Mouse (Mus musculus) embryonic facial prominence, embryonic 12.5 days (tissue): Measurements from ENCODE around the gene Oxct2a. TPM values are rescaled to one million over a fixed set of nuclear protein-coding genes. Genes with fewer than 3 reads are reported as not detected.
"Not testable (repeated sequence)": the region's sequence is repeated elsewhere in the genome, so short reads cannot be mapped to it uniquely, and the experiment has no call there.

Experiments
- ATAC-seq: fragments of 200-750 bp; cut with Nextera tagmentation; 2 replicates; pipeline ENCODE4 v1.8.0; 2017; ENCODE audit not compliant: insufficient number of reproducible peaks, insufficient read depth, low FRiP score, low TSS enrichment
- H3K27ac ChIP-seq: fragments of 300-500 bp; sonication (generic); 2 replicates; pipeline ENCODE4 v1.5.1; 2016; ENCODE audit warnings: mild to moderate bottlenecking
- H3K27me3 ChIP-seq: fragments of 300-500 bp; sonication (generic); 2 replicates; pipeline ENCODE4 v1.6.1; 2016; ENCODE audit warnings: mild to moderate bottlenecking, moderate library complexity
- H3K36me3 ChIP-seq: fragments of 300-500 bp; sonication (generic); 2 replicates; pipeline ENCODE4 v1.6.1; 2016; ENCODE audit warnings: mild to moderate bottlenecking
- H3K4me1 ChIP-seq: fragments of 300-500 bp; sonication (generic); 2 replicates; pipeline ENCODE4 v1.6.1; 2016
- H3K4me2 ChIP-seq: fragments of 300-500 bp; sonication (generic); replicated peaks from 2 replicates; pipeline ENCODE4 v1.6.1; 2016; ENCODE audit warnings: mild to moderate bottlenecking, moderate library complexity
- H3K4me3 ChIP-seq: fragments of 300-500 bp; sonication (generic); 2 replicates; pipeline ENCODE4 v1.5.1; 2016; ENCODE audit warnings: mild to moderate bottlenecking
- H3K9ac ChIP-seq: fragments of 300-500 bp; sonication (generic); 2 replicates; pipeline ENCODE4 v1.6.1; 2016; ENCODE audit warnings: mild to moderate bottlenecking, moderate library complexity
- H3K9me3 ChIP-seq: fragments of 300-500 bp; sonication (generic); 2 replicates; pipeline ENCODE4 v1.6.1; 2016; ENCODE audit warnings: mild to moderate bottlenecking, moderate library complexity
- WGBS: fragments of 180-500 bp; shearing (Covaris S2); methylation state at CpG from one replicate; pipeline ENCODE4 v1.1.7; 2016; 5-methylcytosine and 5-hydroxymethylcytosine counted together
- polyA plus RNA-seq: library from polyadenylated mRNA; unstranded; fragments of >200 nt; fragmentation: Nextera tagmentation; extraction: Ambion mirVana; gene quantifications from 2 replicates; pipeline ENCODE4 v1.2.1, GENCODE M21; 2016

Gene Oxct2a
- polyA plus RNA-seq, 1 experiment from 2014 or later = not detected

DNA sequence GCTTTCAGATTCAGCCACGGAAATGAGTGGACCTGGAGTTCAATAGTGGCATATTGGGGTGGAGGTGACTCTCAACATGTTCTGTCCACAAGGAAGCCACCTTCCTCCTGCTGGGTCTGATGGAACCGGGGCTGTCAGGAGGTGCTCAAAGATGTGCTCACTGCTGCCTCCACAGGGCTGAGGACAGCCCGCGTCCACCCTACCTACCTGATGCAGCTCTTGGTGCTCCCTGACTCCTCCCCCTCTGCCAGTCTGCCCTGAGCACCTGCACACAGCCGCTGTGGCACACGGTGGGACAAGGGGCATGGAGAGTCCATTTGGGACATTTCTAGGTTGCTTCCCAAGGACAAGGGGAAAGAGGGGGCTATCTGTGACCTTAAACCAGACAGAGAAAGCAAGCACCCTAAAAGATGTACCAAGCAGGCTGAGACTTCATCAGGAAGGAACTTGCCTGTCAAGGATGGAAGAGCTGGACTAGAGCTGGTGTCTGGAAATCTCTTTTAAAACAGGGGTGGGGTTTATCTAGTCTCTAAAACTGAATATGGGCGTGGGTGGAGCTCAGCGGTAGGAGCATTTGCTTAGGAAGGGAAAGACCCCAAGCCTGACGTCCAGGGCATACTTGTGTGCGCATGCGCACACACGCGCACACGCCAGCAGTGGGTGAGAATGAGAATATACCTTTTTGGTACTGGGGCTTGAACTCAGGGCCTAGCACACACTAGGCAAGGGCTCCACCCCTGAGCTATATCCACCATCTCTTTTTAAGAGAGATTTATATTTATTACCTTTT, 12.6 kb upstream of the Oxct2a start:
- no peak for ATAC-seq
- H3K27me3 ChIP-seq = peaks cover 11% of the 10 kb centered on the region
- 67% methylated on average over 14 of the region's 14 CpGs for WGBS
- no peaks in the 10 kb centered on the region for H3K4me1 ChIP-seq
- no peak overlapping the region for H3K4me2 ChIP-seq
- no peaks in the 10 kb centered on the region for H3K36me3 ChIP-seq
- H3K9me3 ChIP-seq = no peaks in the 10 kb centered on the region
- no peak overlapping the region for H3K9ac ChIP-seq
- H3K4me3 ChIP-seq = no peak overlapping the region
- H3K27ac ChIP-seq = no peak overlapping the region

- not testable (repeated sequence) for ATAC-seq, H3K4me3 ChIP-seq, H3K27me3 ChIP-seq, H3K4me1 ChIP-seq, H3K27ac ChIP-seq, H3K4me2 ChIP-seq, H3K9ac ChIP-seq, H3K9me3 ChIP-seq, H3K36me3 ChIP-seq
- 71% methylated on average over 10 of the region's 10 CpGs for WGBS
These were observed 11.8 kb upstream of the Oxct2a start for GRCm38 (mm10) chr4:123335244-123335643.

DNA sequence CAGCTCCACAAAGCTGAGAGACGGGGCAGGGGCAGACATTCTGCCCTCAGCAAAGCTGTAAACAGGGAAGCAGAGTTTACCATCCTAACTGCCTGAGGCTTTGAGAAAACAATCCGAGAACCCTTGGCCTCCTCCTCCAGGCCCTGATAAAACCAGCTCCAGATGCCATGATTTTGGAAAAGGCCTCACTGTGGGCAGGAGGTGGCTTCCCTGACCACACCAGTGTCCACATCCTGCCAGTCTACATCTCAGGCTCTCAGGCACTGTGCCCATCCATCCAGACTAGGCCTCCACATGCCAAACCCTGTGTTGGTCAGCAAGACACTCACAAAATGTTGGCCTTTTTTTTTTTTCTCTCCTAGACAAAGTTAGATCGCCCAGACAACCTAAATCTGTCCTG, 10.7 kb upstream of the Oxct2a start:
- ATAC-seq = no peak
- 57% methylated on average over 3 of the region's 3 CpGs for WGBS
- H3K36me3 ChIP-seq = no peaks in the 10 kb centered on the region
- H3K4me1 ChIP-seq = no peaks in the 10 kb centered on the region
- no peak overlapping the region for H3K4me3 ChIP-seq
- no peak overlapping the region for H3K27ac ChIP-seq
- no peaks in the 10 kb centered on the region for H3K27me3 ChIP-seq
- H3K9me3 ChIP-seq = no peaks in the 10 kb centered on the region
- no peak overlapping the region for H3K4me2 ChIP-seq
- no peak overlapping the region for H3K9ac ChIP-seq

- 98% methylated on average over 4 of the region's 4 CpGs for WGBS
- H3K9ac ChIP-seq = no peak overlapping the region
- ATAC-seq = no peak
These were observed 9.7 kb upstream of the Oxct2a start for GRCm38 (mm10) chr4:123333151-123333550.

DNA sequence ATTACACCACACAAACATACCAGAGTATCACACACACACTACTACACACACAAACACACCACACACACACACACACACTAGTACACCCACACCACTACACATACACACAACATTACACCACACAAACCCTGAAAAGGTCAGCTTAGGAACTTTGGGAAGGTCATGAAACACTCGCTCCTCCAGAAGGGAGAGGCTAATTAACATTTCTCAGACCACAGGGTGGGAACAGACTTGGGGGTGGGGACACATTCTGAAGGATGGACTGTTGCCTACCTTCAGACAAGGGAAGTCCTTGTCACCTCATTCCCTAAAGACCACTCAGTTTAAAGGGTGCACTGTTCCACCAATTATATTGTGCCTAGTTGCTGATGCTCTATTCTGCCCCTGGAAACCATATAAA, 8.5 kb upstream of the Oxct2a start:
- not testable (repeated sequence) for H3K4me2 ChIP-seq, H3K9ac ChIP-seq, H3K27ac ChIP-seq, H3K27me3 ChIP-seq, ATAC-seq, H3K4me3 ChIP-seq, H3K36me3 ChIP-seq, H3K4me1 ChIP-seq, H3K9me3 ChIP-seq
- WGBS = 80% methylated on average over 1 of the region's 1 CpGs

More at GRCm38 (mm10) chr4:123333151-123333550, 9.7 kb upstream of the Oxct2a start:
- Histone ChIP-seq H3K27ac (no peak overlapping the region), H3K9me3 (no peaks in the 10 kb centered on the region), H3K27me3 (no peaks in the 10 kb centered on the region), H3K36me3 (no peaks in the 10 kb centered on the region), H3K4me2 (no peak overlapping the region), H3K4me3 (no peak overlapping the region), H3K4me1 (no peaks in the 10 kb centered on the region)

DNA sequence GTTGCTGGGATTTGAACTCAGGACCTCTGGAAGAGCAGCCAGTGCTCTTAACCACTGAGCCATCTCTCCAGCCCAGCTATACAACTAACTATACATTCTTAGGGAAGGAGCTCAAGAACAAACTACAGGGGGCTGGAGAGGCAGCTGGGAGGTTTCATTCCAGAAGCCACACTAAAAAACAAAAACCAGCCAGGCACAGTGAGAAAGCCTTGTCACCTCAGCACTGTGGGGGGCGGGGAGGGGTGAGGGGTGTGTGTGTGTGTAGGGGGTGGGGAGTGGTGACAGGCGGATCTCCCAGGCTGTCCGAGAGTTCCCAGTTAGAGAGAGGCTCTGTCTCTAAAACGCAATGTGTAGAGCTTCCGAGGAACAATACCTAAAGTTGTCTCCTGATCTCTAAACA, 7.9 kb upstream of the Oxct2a start:
- H3K27me3 ChIP-seq = no peaks in the 10 kb centered on the region
- 61% methylated on average over 5 of the region's 5 CpGs for WGBS
- H3K9me3 ChIP-seq = no peaks in the 10 kb centered on the region

GRCm38 (mm10) chr4:123328946-123329345, 5.5 kb upstream of the Oxct2a start:
- Histone ChIP-seq H3K9ac (no peak overlapping the region), H3K36me3 (no peaks in the 10 kb centered on the region), H3K27ac (no peak overlapping the region), H3K4me1 (no peaks in the 10 kb centered on the region), H3K9me3 (no peaks in the 10 kb centered on the region), H3K27me3 (peaks cover 7% of the 10 kb centered on the region; the same call in 1 of the 2 replicates), H3K4me3 (no peak overlapping the region), H3K4me2 (no peak overlapping the region)
- 74% methylated on average over 6 of the region's 6 CpGs for WGBS
- no peak for ATAC-seq

More for the DNA sequence above, 7.9 kb upstream of the Oxct2a start:
- H3K9ac ChIP-seq = no peak overlapping the region
- no peak overlapping the region for H3K27ac ChIP-seq
- H3K4me1 ChIP-seq = no peaks in the 10 kb centered on the region
- H3K36me3 ChIP-seq = no peaks in the 10 kb centered on the region
- H3K4me2 ChIP-seq = no peak overlapping the region
- no peak overlapping the region for H3K4me3 ChIP-seq
- no peak for ATAC-seq

GRCm38 (mm10) chr4:123327630-123328029, 4.2 kb upstream of the Oxct2a start:
- no peaks in the 10 kb centered on the region for H3K36me3 ChIP-seq
- peaks cover 17% of the 10 kb centered on the region for H3K27me3 ChIP-seq
- H3K4me3 ChIP-seq = no peak overlapping the region
- 55% methylated on average over 3 of the region's 3 CpGs for WGBS
- H3K9ac ChIP-seq = no peak overlapping the region
- no peak overlapping the region for H3K27ac ChIP-seq
- H3K4me1 ChIP-seq = no peaks in the 10 kb centered on the region
- H3K9me3 ChIP-seq = no peaks in the 10 kb centered on the region
- no peak for ATAC-seq
- no peak overlapping the region for H3K4me2 ChIP-seq

DNA sequence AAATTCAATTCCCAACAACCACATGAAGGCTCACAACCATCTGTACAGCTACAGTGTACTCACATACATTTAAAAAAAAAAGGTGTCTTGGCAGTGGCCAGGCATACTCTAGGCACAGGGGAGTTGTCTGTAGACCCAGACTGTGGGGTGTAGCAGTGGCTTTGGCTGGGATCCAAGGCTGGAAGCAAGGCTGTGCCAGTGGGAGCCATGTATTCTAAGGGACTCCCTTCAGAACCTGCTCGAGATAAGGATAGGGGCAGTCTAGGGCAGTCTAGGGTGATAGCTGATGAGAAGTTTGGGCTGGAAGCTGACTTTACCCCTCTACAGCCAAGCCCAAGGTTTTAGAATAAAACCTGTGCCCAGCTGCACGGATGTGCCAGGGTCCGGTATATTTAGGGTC, 2.7 kb upstream of the Oxct2a start:
- Histone ChIP-seq H3K9me3 (no peaks in the 10 kb centered on the region), H3K4me3 (no peak overlapping the region), H3K27ac (no peak overlapping the region), H3K27me3 (peaks cover 25% of the 10 kb centered on the region), H3K36me3 (no peaks in the 10 kb centered on the region), H3K9ac (no peak overlapping the region), H3K4me2 (no peak overlapping the region), H3K4me1 (no peaks in the 10 kb centered on the region)
- WGBS = 69% methylated on average over 3 of the region's 3 CpGs
- ATAC-seq = no peak

GRCm38 (mm10) chr4:123322910-123323309, 524 bp downstream of the Oxct2a start:
- not testable (repeated sequence) for ATAC-seq, H3K36me3 ChIP-seq, H3K9me3 ChIP-seq, H3K27ac ChIP-seq, H3K4me1 ChIP-seq, H3K9ac ChIP-seq
- peaks cover 28% of the 10 kb centered on the region for H3K27me3 ChIP-seq
- H3K4me3 ChIP-seq = peak overlapping the region; percentile 28
- WGBS = 12% methylated on average over 30 of the region's 38 CpGs
- peak overlapping the region; percentile 48 for H3K4me2 ChIP-seq

DNA sequence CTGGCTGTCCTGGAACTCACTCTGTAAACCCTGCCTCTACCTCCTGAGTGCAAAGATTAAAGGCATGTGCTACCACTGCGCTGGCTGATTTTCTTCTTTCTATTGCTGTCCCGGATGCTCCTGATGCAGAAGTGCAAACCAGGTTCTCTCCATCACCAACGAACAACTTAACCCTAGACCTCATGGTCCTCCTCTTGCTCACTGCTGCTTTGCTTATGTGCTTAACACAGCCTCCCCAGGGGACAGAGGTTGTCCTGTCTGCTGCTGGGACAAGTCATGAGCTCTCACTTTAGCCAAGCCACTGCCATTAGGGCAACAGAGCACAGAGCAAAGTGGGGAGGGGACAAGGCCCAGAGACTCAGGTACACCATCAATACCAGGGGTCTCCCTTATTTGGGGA, 8.9 kb downstream of the Oxct2a start:
- Histone ChIP-seq H3K9me3 (no peaks in the 10 kb centered on the region), H3K36me3 (no peaks in the 10 kb centered on the region), H3K4me3 (no peak overlapping the region), H3K27me3 (no peaks in the 10 kb centered on the region), H3K9ac (no peak overlapping the region), H3K4me2 (no peak overlapping the region), H3K4me1 (no peaks in the 10 kb centered on the region), H3K27ac (no peak overlapping the region)
- 87% methylated on average over 3 of the region's 3 CpGs for WGBS
- ATAC-seq = no peak

- no peak overlapping the region for H3K4me3 ChIP-seq
- H3K4me1 ChIP-seq = no peaks in the 10 kb centered on the region
- no peak for ATAC-seq
- WGBS = 86% methylated on average over 6 of the region's 6 CpGs
- no peak overlapping the region for H3K9ac ChIP-seq
- H3K9me3 ChIP-seq = no peaks in the 10 kb centered on the region
- no peak overlapping the region for H3K27ac ChIP-seq
- no peak overlapping the region for H3K4me2 ChIP-seq
- H3K27me3 ChIP-seq = no peaks in the 10 kb centered on the region
- no peaks in the 10 kb centered on the region for H3K36me3 ChIP-seq
These were observed 10.4 kb downstream of the Oxct2a start for GRCm38 (mm10) chr4:123313010-123313409.
